Mouse (Mus musculus) spleen, postnatal 0 days (tissue): Measurements from ENCODE around the gene Gm20518. TPM values are rescaled to one million over a fixed set of nuclear protein-coding genes. Genes with fewer than 3 reads are reported as not detected.

Experiments
- polyA plus RNA-seq: library from polyadenylated mRNA; unstranded; fragments of >200 nt; fragmentation: Nextera tagmentation; extraction: Ambion mirVana; gene quantifications from 2 replicates; pipeline ENCODE4 v1.2.1, GENCODE M21; 2015

Gm20518 gene
- 0.06 TPM in 1 of 2 replicates, not detected in the other for polyA plus RNA-seq

DNA sequence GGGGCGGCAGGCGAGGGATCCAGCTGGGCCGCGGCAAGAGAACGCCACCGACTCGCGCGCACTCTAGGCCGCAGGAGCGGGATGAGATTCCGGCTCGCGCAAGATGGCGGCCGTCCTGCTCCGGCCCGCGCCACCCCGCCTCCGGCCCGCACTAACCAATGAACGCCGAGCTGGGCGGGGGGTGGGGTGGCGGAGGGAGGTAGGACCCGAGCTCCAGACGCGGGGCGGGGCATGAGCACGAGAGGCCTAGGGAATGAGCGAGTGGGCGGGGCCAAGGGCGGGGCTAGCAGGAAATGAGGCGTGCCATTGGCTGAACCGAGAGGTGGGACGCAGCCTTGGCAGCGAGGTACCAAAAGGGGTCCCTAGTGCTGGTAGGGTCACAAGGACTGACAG, at the start of gene Gm20518:
Gene Gm20518 (minus strand): TSS at position 105 of the 393 bp plus-strand sequence.

GRCm38 (mm10) chr16:17928087-17928580, 36.7 kb upstream of the Gm20518 start, which contains the start of gene Slc25a1:
TSS of gene Slc25a1 (minus strand) at chr16:17928219.

DNA sequence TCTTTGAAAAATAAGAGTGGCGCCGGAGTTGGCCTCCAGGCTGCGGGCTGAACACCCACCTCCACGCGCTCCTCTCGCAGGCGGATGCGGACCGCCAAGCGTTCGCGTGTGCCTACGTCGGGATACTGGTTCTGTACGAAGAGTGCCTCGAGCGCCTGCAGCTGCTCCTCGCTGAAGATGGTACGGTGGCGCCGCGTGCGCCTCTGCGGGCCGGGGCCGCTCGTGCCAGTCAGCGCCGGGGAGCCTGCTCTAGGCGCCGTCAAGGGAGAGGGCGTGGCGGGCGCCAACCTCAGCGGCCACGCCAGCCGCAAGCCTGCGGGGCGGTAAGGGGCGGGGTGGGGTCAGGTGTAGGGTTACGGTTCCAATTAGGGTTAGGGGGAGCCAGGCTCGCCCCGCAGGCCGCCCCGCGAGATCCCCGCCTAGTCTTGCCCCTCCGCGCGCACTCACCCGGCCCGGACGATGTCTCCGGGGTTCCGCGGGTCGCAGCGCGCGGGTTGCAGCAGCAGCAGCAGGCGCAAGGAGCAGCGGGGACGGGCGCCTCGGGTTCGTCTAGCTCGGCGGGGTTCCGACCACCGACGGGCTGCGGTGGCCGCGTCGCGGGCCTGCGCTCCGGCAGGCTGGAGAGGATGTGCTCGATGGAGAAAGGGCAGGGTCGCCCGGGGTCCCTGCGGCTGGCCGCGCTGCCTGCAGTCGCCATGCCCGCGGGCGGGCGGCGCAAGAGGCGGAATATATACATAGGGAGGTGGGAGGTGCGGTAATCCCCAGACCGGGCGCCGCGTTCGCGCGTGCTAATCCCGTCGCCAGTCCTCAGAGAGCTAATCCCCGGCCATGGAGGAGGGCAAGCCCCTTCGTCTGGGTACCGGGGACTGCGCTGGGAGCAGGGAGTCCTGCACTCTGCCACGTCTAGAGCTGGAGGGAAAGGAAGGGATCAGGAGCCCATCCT, 23.1 kb upstream of the Gm20518 start, which contains the start of gene Gsc2:
Gene Gsc2 (minus strand): TSS at position 753 of the 943 bp plus-strand sequence.

DNA sequence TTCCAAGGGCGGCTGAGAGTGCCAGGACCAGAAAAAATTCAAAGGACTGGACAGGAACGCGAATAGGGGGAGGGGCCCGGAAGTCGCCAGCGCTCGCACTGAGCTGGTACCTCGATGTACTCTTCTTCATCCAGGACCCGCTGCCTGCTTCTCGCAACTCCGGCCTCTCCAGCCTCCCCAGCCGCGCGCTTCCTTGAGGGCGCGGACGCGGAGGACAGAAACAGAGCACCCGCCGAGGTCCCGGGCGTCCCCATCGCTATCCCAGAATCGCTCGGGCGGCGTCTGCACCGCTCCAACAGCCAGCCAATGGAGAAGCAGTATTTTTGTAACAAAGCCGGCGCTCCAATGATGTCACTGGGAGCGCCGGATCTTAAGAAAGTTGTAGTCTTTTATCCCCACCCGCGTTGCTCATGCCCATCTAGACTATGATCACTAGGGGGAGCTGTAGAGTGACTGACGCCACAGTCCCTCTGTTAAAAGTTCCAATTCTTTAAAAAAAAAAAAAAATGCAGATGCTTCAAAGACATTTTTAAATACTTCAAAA, 19.7 kb upstream of the Gm20518 start, which contains the start of gene Ess2:
Gene Ess2 (minus strand): TSS at position 297 of the 544 bp plus-strand sequence.

GRCm38 (mm10) chr16:17898462-17898861, 7.0 kb upstream of the Gm20518 start, which contains the start of the genes Dgcr2 and Tssk2:
TSS of gene Dgcr2 (minus strand) at chr16:17898562.
TSS of gene Tssk2 (plus strand) at chr16:17898637.

GRCm38 (mm10) chr16:17893923-17894322, 2.5 kb upstream of the Gm20518 start, which contains the start of gene Tssk1:
TSS of gene Tssk1 (plus strand) at chr16:17894223.

GRCm38 (mm10) chr16:17838051-17838450, 53.4 kb downstream of the Gm20518 start, which contains the start of gene Car15:
TSS of gene Car15 (minus strand) at chr16:17838364.

GRCm38 (mm10) chr16:17832821-17833220, 58.6 kb downstream of the Gm20518 start, which contains the start of gene B830017H08Rik:
TSS of gene B830017H08Rik (plus strand) at chr16:17833121.

DNA sequence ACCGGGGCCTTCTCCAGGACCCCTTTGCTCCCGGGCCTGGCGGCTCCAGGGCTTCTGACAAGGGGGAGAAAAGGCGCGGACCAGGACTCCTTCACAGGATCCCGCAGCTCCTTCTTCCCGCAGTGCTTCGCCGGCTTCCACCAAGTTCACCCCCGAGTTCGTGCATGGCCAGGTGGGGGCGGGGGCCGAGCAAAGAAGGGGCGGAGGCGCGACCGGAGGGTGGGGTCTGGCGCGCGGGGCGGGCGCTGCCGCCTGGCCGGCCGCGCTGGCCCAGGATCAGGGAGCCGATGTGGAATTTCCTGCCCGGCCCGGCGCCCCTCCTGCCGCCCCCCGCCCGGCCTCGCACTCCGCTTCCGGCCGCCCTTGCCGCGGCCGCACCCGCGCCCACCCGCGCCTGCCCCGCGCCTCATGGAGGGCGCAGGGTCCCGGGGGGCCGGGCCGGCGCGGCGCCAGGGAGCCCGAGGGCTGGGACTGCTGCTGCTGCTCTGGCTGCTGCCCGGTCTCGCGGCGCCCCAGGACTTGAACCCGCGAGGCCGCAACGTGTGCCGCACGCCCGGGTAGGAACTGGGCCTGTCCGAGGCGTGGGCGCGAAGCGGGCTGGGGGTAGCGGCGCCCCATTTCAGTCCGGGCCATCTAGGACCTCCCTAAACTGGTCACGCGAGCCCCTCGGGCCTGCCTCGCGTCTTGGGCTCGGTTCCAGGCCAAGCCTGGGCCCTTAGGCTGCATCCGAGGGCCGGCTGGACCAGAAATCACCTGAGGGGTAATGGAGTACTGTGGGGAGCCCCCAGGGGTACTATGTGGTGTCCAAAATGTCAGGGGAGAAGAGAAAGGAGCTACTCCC, 94.3 kb downstream of the Gm20518 start, which contains the start of gene Scarf2:
Gene Scarf2 (plus strand): TSS at position 312 of the 841 bp plus-strand sequence.

Other genes with a start within 250 kb of the Gm20518 start
- 17.1 and 17.8 TPM in 2 replicates for gene Ccdc74a, start 245.2 kb downstream of the Gm20518 start, polyA plus RNA-seq
- gene Med15, start 158.8 kb downstream of the Gm20518 start, polyA plus RNA-seq: 22.2 and 23.2 TPM in 2 replicates
- 15.6 and 18.8 TPM in 2 replicates for gene Klhl22, start 132.1 kb downstream of the Gm20518 start, polyA plus RNA-seq
- 7.2 and 9.4 TPM in 2 replicates for gene Scarf2, start 94.4 kb downstream of the Gm20518 start, polyA plus RNA-seq
- not detected in 2 replicates for gene B830017H08Rik, start 58.5 kb downstream of the Gm20518 start, polyA plus RNA-seq
- gene Car15, start 53.3 kb downstream of the Gm20518 start, polyA plus RNA-seq: 0.76 and 1.0 TPM in 2 replicates
- 0.04 TPM in 1 of 2 replicates, not detected in the other for gene Tssk1, start 2.6 kb upstream of the Gm20518 start, polyA plus RNA-seq
- gene Dgcr2, start 6.9 kb upstream of the Gm20518 start, polyA plus RNA-seq: 22.9 and 26.6 TPM in 2 replicates
- not detected in 2 replicates for gene Tssk2, start 7.0 kb upstream of the Gm20518 start, polyA plus RNA-seq
- gene Ess2, start 19.7 kb upstream of the Gm20518 start, polyA plus RNA-seq: 15.0 and 15.4 TPM in 2 replicates
- gene Gsc2, start 23.4 kb upstream of the Gm20518 start, polyA plus RNA-seq: not detected in 2 replicates
- gene Slc25a1, start 36.5 kb upstream of the Gm20518 start, polyA plus RNA-seq: 46.7 and 48.7 TPM in 2 replicates
- 2.2 and 4.0 TPM in 2 replicates for gene Vpreb2, start 88.8 kb upstream of the Gm20518 start, polyA plus RNA-seq
- gene Dgcr6, start 161.2 kb upstream of the Gm20518 start, polyA plus RNA-seq: 40.2 and 45.3 TPM in 2 replicates
- gene Prodh, start 198.5 kb upstream of the Gm20518 start, polyA plus RNA-seq: 4.2 and 5.6 TPM in 2 replicates
- 0.25 and 0.43 TPM in 2 replicates for gene Rtn4r, start 236.0 kb upstream of the Gm20518 start, polyA plus RNA-seq